Mouse (Mus musculus) cerebellum, postnatal 4 days (tissue): Measurements from ENCODE around the gene Gm17651.

Experiments
- DNase-seq, 2 experiments: peaks; one replicate each; pipeline ENCODE4 v3.0.0; 2022; ENCODE audit warnings: low spot score in 2 of 2, mixed read lengths in 1 of 2

Gm17651 gene

GRCm38 (mm10) chr3:97680631-97681320 lies 6.3 kb upstream of the Gm17651 start:
- DNase-seq: peak; percentile 52 to 70

GRCm38 (mm10) chr3:97678416-97678815 lies 3.9 kb upstream of the Gm17651 start:
- no peak for DNase-seq

GRCm38 (mm10) chr3:97676126-97676525 lies 1.6 kb upstream of the Gm17651 start:
- DNase-seq: no peak

GRCm38 (mm10) chr3:97667093-97667675 lies 7.3 kb downstream of the Gm17651 start:
- no peak for DNase-seq

- no peak for DNase-seq
These were observed 8.3 kb downstream of the Gm17651 start for GRCm38 (mm10) chr3:97666154-97666553.

GRCm38 (mm10) chr3:97665525-97665924 lies 9.0 kb downstream of the Gm17651 start:
- no peak for DNase-seq

GRCm38 (mm10) chr3:97661206-97661605 lies 13.3 kb downstream of the Gm17651 start:
- DNase-seq: no peak

- DNase-seq: no peak
These were observed 14.7 kb downstream of the Gm17651 start for GRCm38 (mm10) chr3:97659746-97660145.

GRCm38 (mm10) chr3:97658426-97659193 lies 15.9 kb downstream of the Gm17651 start:
- no peak for DNase-seq

- DNase-seq: peak; percentile 98 to 100
These were observed 16.7 kb downstream of the Gm17651 start, which contains the start of gene Prkab2 for GRCm38 (mm10) chr3:97657655-97658411. TSS of gene Prkab2 (plus strand) at chr3:97658193.

- DNase-seq: peak in 1 of 2 experiments; percentile 10
These were observed 19.6 kb downstream of the Gm17651 start for GRCm38 (mm10) chr3:97654901-97655300.

GRCm38 (mm10) chr3:97653781-97654180 lies 20.7 kb downstream of the Gm17651 start:
- no peak for DNase-seq

GRCm38 (mm10) chr3:97651604-97652003 lies 22.9 kb downstream of the Gm17651 start:
- DNase-seq: no peak

GRCm38 (mm10) chr3:97649469-97649868 lies 25.0 kb downstream of the Gm17651 start:
- no peak for DNase-seq

GRCm38 (mm10) chr3:97649022-97649421 lies 25.5 kb downstream of the Gm17651 start:
- DNase-seq: no peak

GRCm38 (mm10) chr3:97648518-97648917 lies 26.0 kb downstream of the Gm17651 start:
- no peak for DNase-seq

GRCm38 (mm10) chr3:97642001-97642400 lies 32.5 kb downstream of the Gm17651 start:
- no peak for DNase-seq

GRCm38 (mm10) chr3:97641396-97641795 lies 33.1 kb downstream of the Gm17651 start:
- DNase-seq: no peak

GRCm38 (mm10) chr3:97634288-97634761 lies 40.2 kb downstream of the Gm17651 start:
- no peak for DNase-seq

GRCm38 (mm10) chr3:97633456-97633855 lies 41.0 kb downstream of the Gm17651 start:
- DNase-seq: no peak

- DNase-seq: no peak
These were observed 43.1 kb downstream of the Gm17651 start for GRCm38 (mm10) chr3:97631258-97631860.
